Mouse (Mus musculus) liver, postnatal 0 days (tissue): Measurements from ENCODE around the gene Slit3. TPM values are rescaled to one million over a fixed set of nuclear protein-coding genes. Genes with fewer than 3 reads are reported as not detected.

Source experiments
- ATAC-seq: fragments of 200-750 bp; cut with Nextera tagmentation; 2 replicates; pipeline ENCODE4 v1.8.0; 2017; ENCODE audit warnings: mild to moderate bottlenecking, moderate library complexity
- DNase-seq: peaks from one replicate; pipeline ENCODE4 v3.0.0-alpha.2; 2016
- H3K27ac ChIP-seq: fragments of 300-500 bp; sonication (generic); 2 replicates; pipeline ENCODE4 v1.5.1; 2014; ENCODE audit warnings: antibody characterized with exemption, moderate library complexity, mild to moderate bottlenecking, low read depth
- H3K27me3 ChIP-seq: fragments of 300-500 bp; sonication (generic); 2 replicates; pipeline ENCODE4 v1.6.1; 2014; ENCODE audit warnings: low read length, control low read depth, mixed read lengths; ENCODE audit not compliant: insufficient read depth
- H3K36me3 ChIP-seq: fragments of 300-500 bp; sonication (generic); replicated peaks from 2 replicates; pipeline ENCODE4 v1.6.1; 2014; ENCODE audit warnings: mild to moderate bottlenecking, control low read depth, low read length, moderate library complexity, mixed read lengths; ENCODE audit not compliant: insufficient read depth
- H3K4me1 ChIP-seq: fragments of 300-500 bp; sonication (generic); 2 replicates; pipeline ENCODE4 v1.6.1; 2014; ENCODE audit warnings: antibody characterized with exemption, mild to moderate bottlenecking, control low read depth; ENCODE audit not compliant: insufficient read depth
- H3K4me2 ChIP-seq: fragments of 300-500 bp; sonication (generic); 2 replicates; pipeline ENCODE4 v1.6.1; 2014; ENCODE audit warnings: low read depth, mild to moderate bottlenecking, low read length, moderate library complexity, mixed read lengths
- H3K4me3 ChIP-seq: fragments of 300-500 bp; sonication (generic); 2 replicates; pipeline ENCODE4 v1.5.1; 2014; ENCODE audit warnings: low read depth, low read length
- H3K9ac ChIP-seq: fragments of 300-500 bp; sonication (generic); replicated peaks from 2 replicates; pipeline ENCODE4 v1.6.1; 2014; ENCODE audit warnings: mild to moderate bottlenecking, moderate library complexity
- H3K9me3 ChIP-seq: fragments of 300-500 bp; sonication (generic); 2 replicates; pipeline ENCODE4 v1.6.1; 2016; ENCODE audit warnings: mild to moderate bottlenecking, control low read depth, low read length, mixed read lengths
- CTCF ChIP-seq: sonication (generic); IDR thresholded peaks from 2 replicates; pipeline ENCODE4 v1.5.1; 2016; ENCODE audit warnings: antibody characterized with exemption, low read depth
- EP300 ChIP-seq: IDR thresholded peaks from 2 replicates; pipeline ENCODE4 v1.6.1; 2016; ENCODE audit warnings: antibody characterized with exemption, low read depth, mild to moderate bottlenecking
- WGBS: fragments of 180-500 bp; shearing (Covaris S2); extraction: QIAGEN DNeasy Blood & Tissue Kit; methylation state at CpG from one replicate; pipeline ENCODE4 v1.1.7; 2014; ENCODE audit not compliant: insufficient replicate concordance; 5-methylcytosine and 5-hydroxymethylcytosine counted together
- polyA plus RNA-seq: library from polyadenylated mRNA; unstranded; fragments of >200 nt; fragmentation: Nextera tagmentation; extraction: Ambion mirVana; gene quantifications from 2 replicates; pipeline ENCODE4 v1.2.1, GENCODE M21; 2015

The Slit3 gene
- polyA plus RNA-seq, 1 experiment from 2014 or later, result 0.20 TPM

DNA sequence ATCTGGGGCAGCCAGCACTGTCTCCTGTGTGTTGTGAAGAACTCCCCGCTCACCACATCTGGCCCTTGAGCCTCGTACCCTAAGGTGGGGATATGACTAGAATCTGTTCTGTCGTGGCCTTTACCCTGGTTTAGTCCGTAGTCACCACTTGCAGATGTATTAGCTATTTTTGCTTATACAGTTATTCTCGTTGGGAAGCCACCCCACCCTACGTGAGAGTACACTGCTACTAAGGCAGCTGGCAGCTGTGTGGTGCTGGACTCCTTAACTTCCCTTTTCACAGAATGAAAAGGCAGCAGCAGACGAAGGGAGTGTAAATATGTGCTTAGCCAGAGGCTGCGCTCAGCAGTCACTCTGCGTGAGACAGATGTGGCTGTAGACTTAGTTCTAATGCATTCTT is 282.5 kb downstream of the Slit3 start:
- H3K4me1 ChIP-seq, result no peaks in the 10 kb centered on the region
- ATAC-seq, result no peak
- WGBS, result 53% methylated on average over 9 of the region's 9 CpGs

GRCm38 (mm10) chr11:35406045-35406444 is 285.0 kb downstream of the Slit3 start:
- Histone ChIP-seq H3K9me3 (no peaks in the 10 kb centered on the region), H3K27me3 (no peaks in the 10 kb centered on the region), H3K4me1 (no peaks in the 10 kb centered on the region), H3K27ac (no peak overlapping the region), H3K9ac (no peak overlapping the region), H3K4me2 (no peak overlapping the region), H3K36me3 (no peaks in the 10 kb centered on the region), H3K4me3 (no peak overlapping the region)
- no peak for DNase-seq
- ATAC-seq, result no peak
- 65% methylated on average over 3 of the region's 3 CpGs for WGBS
- TF ChIP-seq CTCF (no peak), EP300 (no peak)

More for the DNA sequence above, 282.5 kb downstream of the Slit3 start:
- H3K9me3 ChIP-seq, result no peaks in the 10 kb centered on the region
- H3K4me3 ChIP-seq, result no peak overlapping the region
- no peak for TF ChIP-seq EP300
- no peak for DNase-seq
- no peaks in the 10 kb centered on the region for H3K27me3 ChIP-seq
- H3K9ac ChIP-seq, result no peak overlapping the region
- H3K4me2 ChIP-seq, result no peak overlapping the region
- H3K27ac ChIP-seq, result no peak overlapping the region
- no peaks in the 10 kb centered on the region for H3K36me3 ChIP-seq

GRCm38 (mm10) chr11:35406522-35406921 is 285.5 kb downstream of the Slit3 start:
- H3K36me3 ChIP-seq, result no peaks in the 10 kb centered on the region
- 80% methylated on average over 6 of the region's 6 CpGs for WGBS
- DNase-seq (no peak), ATAC-seq (no peak)
- no peaks in the 10 kb centered on the region for H3K4me1 ChIP-seq
- H3K27ac ChIP-seq, result no peak overlapping the region
- H3K27me3 ChIP-seq, result no peaks in the 10 kb centered on the region
- no peaks in the 10 kb centered on the region for H3K9me3 ChIP-seq
- no peak overlapping the region for H3K4me3 ChIP-seq
- no peak overlapping the region for H3K4me2 ChIP-seq
- H3K9ac ChIP-seq, result no peak overlapping the region
- TF ChIP-seq CTCF (no peak), EP300 (no peak)

DNA sequence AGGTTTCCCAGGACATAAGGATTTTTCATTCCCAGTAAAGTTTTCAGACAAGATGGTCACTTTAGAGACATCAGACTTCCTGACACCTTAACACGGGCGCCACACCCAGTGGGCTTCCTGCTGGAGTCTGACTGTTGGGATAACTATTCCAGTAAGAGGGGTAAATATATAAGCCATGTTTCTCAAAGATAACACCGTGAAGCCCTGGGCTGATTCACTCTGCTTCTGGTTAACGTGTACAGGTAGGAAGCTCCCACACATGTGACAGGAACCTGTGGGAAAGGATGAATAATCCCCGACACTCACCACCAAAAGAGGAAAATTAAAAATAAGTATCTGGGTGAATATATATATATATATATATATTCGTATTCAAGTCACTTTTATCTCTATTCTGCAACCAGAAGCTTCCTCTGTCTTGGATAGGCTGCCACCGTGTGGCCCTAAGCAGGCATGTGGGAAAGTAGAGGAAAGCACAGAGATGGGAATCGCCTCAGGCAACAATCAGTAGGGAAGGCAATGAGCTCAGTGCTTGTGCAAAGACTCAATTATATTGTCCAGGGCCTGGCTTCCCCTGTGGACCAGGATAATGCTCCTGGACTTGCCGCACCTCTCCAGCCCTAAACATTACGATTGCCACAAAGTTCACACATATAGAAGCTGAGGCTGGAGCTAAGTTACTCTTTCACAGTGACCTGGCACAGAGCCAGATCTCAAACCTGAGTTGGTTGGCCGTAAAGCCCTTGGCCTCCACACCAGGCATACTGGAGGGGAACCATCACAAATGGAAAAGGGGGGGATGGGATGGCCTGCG is 286.5 kb downstream of the Slit3 start:
- Histone ChIP-seq H3K9ac (no peak overlapping the region), H3K9me3 (no peaks in the 10 kb centered on the region), H3K4me1 (no peaks in the 10 kb centered on the region), H3K4me2 (no peak overlapping the region), H3K27me3 (no peaks in the 10 kb centered on the region), H3K4me3 (no peak overlapping the region), H3K36me3 (no peaks in the 10 kb centered on the region), H3K27ac (no peak overlapping the region)
- no peak for TF ChIP-seq EP300
- peak; percentile 73 for TF ChIP-seq CTCF
- DNase-seq (peak; percentile 42), ATAC-seq (no peak)
- 49% methylated on average over 12 of the region's 12 CpGs for WGBS

DNA sequence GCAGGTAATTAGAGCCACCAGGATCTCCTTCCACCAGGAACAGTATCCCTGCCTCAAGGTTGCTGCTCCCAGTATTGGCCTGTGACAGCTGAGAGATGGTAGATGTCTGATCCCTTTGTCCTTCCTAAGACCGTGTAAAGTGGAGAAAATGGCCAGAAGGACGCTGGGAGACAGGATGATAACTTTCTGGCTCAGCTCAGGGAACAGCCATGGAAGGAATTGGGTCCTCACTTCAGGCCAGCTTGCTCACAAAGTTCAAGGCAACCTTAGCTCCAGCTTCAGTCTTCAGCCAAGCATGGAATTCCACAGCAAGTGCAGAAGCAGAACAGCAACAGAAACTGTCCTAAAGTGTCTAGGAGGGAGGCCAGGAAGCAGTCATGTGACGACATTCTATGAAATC is 289.4 kb downstream of the Slit3 start:
- Histone ChIP-seq H3K4me1 (no peaks in the 10 kb centered on the region), H3K4me2 (no peak overlapping the region), H3K27ac (no peak overlapping the region), H3K9ac (no peak overlapping the region), H3K36me3 (no peaks in the 10 kb centered on the region), H3K9me3 (no peaks in the 10 kb centered on the region), H3K4me3 (no peak overlapping the region), H3K27me3 (no peaks in the 10 kb centered on the region)
- DNase-seq, result no peak
- no peak for ATAC-seq
- 66% methylated on average over 3 of the region's 3 CpGs for WGBS
- no peak for TF ChIP-seq CTCF
- TF ChIP-seq EP300, result no peak

GRCm38 (mm10) chr11:35415768-35416401 is 294.9 kb downstream of the Slit3 start:
- WGBS, result 60% methylated on average over 9 of the region's 9 CpGs
- no peaks in the 10 kb centered on the region for H3K27me3 ChIP-seq
- H3K9me3 ChIP-seq, result no peaks in the 10 kb centered on the region
- TF ChIP-seq EP300, result no peak
- no peak for TF ChIP-seq CTCF
- no peaks in the 10 kb centered on the region for H3K36me3 ChIP-seq
- H3K4me2 ChIP-seq, result no peak overlapping the region
- H3K4me3 ChIP-seq, result no peak overlapping the region
- no peak overlapping the region for H3K27ac ChIP-seq
- no peak for ATAC-seq
- no peak overlapping the region for H3K9ac ChIP-seq
- no peak for DNase-seq
- no peaks in the 10 kb centered on the region for H3K4me1 ChIP-seq
